Mouse (Mus musculus) lung, adult 2 months (tissue): Measurements from ENCODE around the gene Tmem192.

Experiments used
- CTCF ChIP-seq: fragments of 200-500 bp; IDR thresholded peaks from 2 replicates; pipeline ENCODE4 v1.5.1; 2011; ENCODE audit warnings: mild to moderate bottlenecking, low read length, control low read depth; ENCODE audit not compliant: insufficient read depth
- POLR2A ChIP-seq: fragments of 200-500 bp; IDR thresholded peaks from 2 replicates; pipeline ENCODE4 v1.6.1; 2011; ENCODE audit warnings: low read depth, mild to moderate bottlenecking, control low read depth, low read length, borderline replicate concordance; ENCODE audit errors: extremely low read depth

GRCm38 (mm10) chr8:64926355-64926754 is 20.6 kb upstream of the Tmem192 start:
- no peak for TF ChIP-seq CTCF
- no peak for TF ChIP-seq POLR2A
